Mouse (Mus musculus): Measurements from ENCODE around the gene Kcnab2. TPM values are rescaled to one million over a fixed set of nuclear protein-coding genes. Genes with fewer than 3 reads are reported as not detected.

The Kcnab2 gene
- total and polyA plus RNA-seq, 3 experiments = 82.9 to 118 TPM; not detected in 1

- H3K9me3 ChIP-seq (replicated peaks; ENCODE audit: insufficient read depth, low read length) = no peaks in the 10 kb centered on the region
- H3K4me1 ChIP-seq (ENCODE audit: control insufficient read depth in 1 of 2, insufficient read depth in 2 of 2, low read length in 2 of 2) = no peaks in the 10 kb centered on the region
- H3K27ac ChIP-seq (ENCODE audit: control insufficient read depth, low read depth, low read length) = no peak overlapping the region
- no peak overlapping the region for H3K9ac ChIP-seq (ENCODE audit: control insufficient read depth, low read depth, low read length, poor library complexity, severe bottlenecking)
- H3K79me2 ChIP-seq (ENCODE audit: control insufficient read depth, insufficient read depth, low read length, poor library complexity) = no peaks in the 10 kb centered on the region
- H3K4me3 ChIP-seq (ENCODE audit: control insufficient read depth in 1 of 2, insufficient read depth in 1 of 2, low read depth in 2 of 2, low read length in 2 of 2) = no peak overlapping the region
- TF ChIP-seq TCF12 (IDR thresholded peaks at IDR 0.05; ENCODE audit: low read depth, low read length) = no peak
- no peak for TF ChIP-seq MYB (IDR thresholded peaks at IDR 0.05; ENCODE audit: low read depth, low read length)
- TF ChIP-seq POLR2A (IDR thresholded peaks at IDR 0.05; ENCODE audit: control insufficient read depth in 1 of 2, insufficient read depth in 1 of 2, low read depth in 1 of 2, low read length in 2 of 2, poor library complexity in 1 of 2) = no peak
- no peak for TF ChIP-seq NELFE (IDR thresholded peaks at IDR 0.05; ENCODE audit: low read depth, low read length)
- DNase-seq (ENCODE audit: low read depth, low spot score) = no peak
- no peaks in the 10 kb centered on the region for H3K27me3 ChIP-seq (ENCODE audit: control insufficient read depth in 1 of 2, insufficient read depth in 2 of 2, low read length in 2 of 2)
- H3K36me3 ChIP-seq (ENCODE audit: control insufficient read depth in 1 of 2, insufficient read depth in 2 of 2, low read length in 2 of 2) = no peaks in the 10 kb centered on the region
Measured at GRCm38 (mm10) chr4:152359700-152360099, 118.0 kb downstream of the Kcnab2 start.

- H3K4me1 ChIP-seq (ENCODE audit: control insufficient read depth in 1 of 2, insufficient read depth in 2 of 2, low read length in 2 of 2) = peaks cover 0 to 2% of the 10 kb centered on the region in 2 experiments; a peak in 1 of 4 replicates
- no peak overlapping the region for H3K27ac ChIP-seq (ENCODE audit: control insufficient read depth, low read depth, low read length)
- TF ChIP-seq POLR2AphosphoS5 (IDR thresholded peaks at IDR 0.05; ENCODE audit: borderline replicate concordance, low read depth, low read length) (no peak), MAZ (IDR thresholded peaks at IDR 0.05; ENCODE audit: low read depth, low read length) (no peak), MXI1 (IDR thresholded peaks at IDR 0.05; ENCODE audit: low read depth, low read length) (no peak), SIN3A (IDR thresholded peaks at IDR 0.05; ENCODE audit: low read length) (no peak), EP300 (IDR thresholded peaks at IDR 0.05; ENCODE audit: low read depth in 1 of 2, low read length in 2 of 2) (no peak), NELFE (IDR thresholded peaks at IDR 0.05; ENCODE audit: low read depth, low read length) (no peak), USF2 (IDR thresholded peaks at IDR 0.05; ENCODE audit: borderline replicate concordance in 1 of 2, insufficient read depth in 1 of 2, low read depth in 1 of 2, low read length in 2 of 2) (no peak), ZNF384 (IDR thresholded peaks at IDR 0.05; ENCODE audit: low read depth, low read length) (no peak)
- no peaks in the 10 kb centered on the region for H3K36me3 ChIP-seq (ENCODE audit: control insufficient read depth in 1 of 2, insufficient read depth in 2 of 2, low read length in 2 of 2)
- DNase-seq (ENCODE audit: low read depth, low spot score) = no peak
- no peaks in the 10 kb centered on the region for H3K79me2 ChIP-seq (ENCODE audit: control insufficient read depth, insufficient read depth, low read length, poor library complexity)
- H3K9ac ChIP-seq (ENCODE audit: control insufficient read depth, low read depth, low read length, poor library complexity, severe bottlenecking) = no peak overlapping the region
- H3K4me3 ChIP-seq (ENCODE audit: control insufficient read depth in 1 of 2, insufficient read depth in 1 of 2, low read depth in 2 of 2, low read length in 2 of 2) = no peak overlapping the region
- H3K9me3 ChIP-seq (replicated peaks; ENCODE audit: insufficient read depth, low read length) = no peaks in the 10 kb centered on the region
- no peaks in the 10 kb centered on the region for H3K27me3 ChIP-seq (ENCODE audit: control insufficient read depth in 1 of 2, insufficient read depth in 2 of 2, low read length in 2 of 2)
Measured at GRCm38 (mm10) chr4:152355672-152356071, 122.0 kb downstream of the Kcnab2 start.

GRCm38 (mm10) chr4:152353886-152354637, 123.6 kb downstream of the Kcnab2 start:
- H3K4me1 ChIP-seq (ENCODE audit: control insufficient read depth in 1 of 2, insufficient read depth in 2 of 2, low read length in 2 of 2) = peaks cover 0 to 3% of the 10 kb centered on the region in 2 experiments; a peak in 1 of 4 replicates
- H3K27me3 ChIP-seq (ENCODE audit: control insufficient read depth in 1 of 2, insufficient read depth in 2 of 2, low read length in 2 of 2) = no peaks in the 10 kb centered on the region
- H3K4me3 ChIP-seq (ENCODE audit: control insufficient read depth in 1 of 2, insufficient read depth in 1 of 2, low read depth in 2 of 2, low read length in 2 of 2) = no peak overlapping the region
- no peaks in the 10 kb centered on the region for H3K36me3 ChIP-seq (ENCODE audit: control insufficient read depth in 1 of 2, insufficient read depth in 2 of 2, low read length in 2 of 2)
- no peak for DNase-seq (ENCODE audit: low read depth, low spot score)
- no peak overlapping the region for H3K27ac ChIP-seq (ENCODE audit: control insufficient read depth, low read depth, low read length)
- H3K79me2 ChIP-seq (ENCODE audit: control insufficient read depth, insufficient read depth, low read length, poor library complexity) = no peaks in the 10 kb centered on the region
- no peak overlapping the region for H3K9ac ChIP-seq (ENCODE audit: control insufficient read depth, low read depth, low read length, poor library complexity, severe bottlenecking)
- H3K9me3 ChIP-seq (replicated peaks; ENCODE audit: insufficient read depth, low read length) = no peaks in the 10 kb centered on the region
- TF ChIP-seq NRF1 (IDR thresholded peaks at IDR 0.05; ENCODE audit: insufficient read depth, low read depth, low read length, poor library complexity, severe bottlenecking) = no peak
- TF ChIP-seq GATA1 (IDR thresholded peaks at IDR 0.05; ENCODE audit: low read depth, low read length) = no peak
- TF ChIP-seq MYC (IDR thresholded peaks at IDR 0.05; ENCODE audit: low read depth, low read length) = no peak
- no peak for TF ChIP-seq RAD21 (IDR thresholded peaks at IDR 0.05; ENCODE audit: low read depth, low read length)
- TF ChIP-seq ETS1 (IDR thresholded peaks at IDR 0.05; ENCODE audit: low read depth, low read length) = no peak
- no peak for TF ChIP-seq USF1 (IDR thresholded peaks at IDR 0.05; ENCODE audit: low read depth, low read length)
- TF ChIP-seq TBP (IDR thresholded peaks at IDR 0.05; ENCODE audit: low read depth, low read length) = no peak
- TF ChIP-seq TCF12 (IDR thresholded peaks at IDR 0.05; ENCODE audit: low read depth, low read length) = no peak
- no peak for TF ChIP-seq KAT2A (conservative IDR thresholded peaks at IDR 0.05; ENCODE audit: low read depth, low read length)
- TF ChIP-seq USF2 (IDR thresholded peaks at IDR 0.05; ENCODE audit: borderline replicate concordance in 1 of 2, insufficient read depth in 1 of 2, low read depth in 1 of 2, low read length in 2 of 2) = no peak
- no peak for TF ChIP-seq MAZ (IDR thresholded peaks at IDR 0.05; ENCODE audit: low read depth, low read length)
- no peak for TF ChIP-seq MEF2A (IDR thresholded peaks at IDR 0.05; ENCODE audit: extremely low read depth, insufficient replicate concordance, low read depth, low read length, poor library complexity, severe bottlenecking)
- TF ChIP-seq SMC3 (IDR thresholded peaks at IDR 0.05; ENCODE audit: low read depth, low read length) = no peak
- no peak for TF ChIP-seq EP300 (IDR thresholded peaks at IDR 0.05; ENCODE audit: low read depth in 1 of 2, low read length in 2 of 2)
- no peak for TF ChIP-seq NELFE (IDR thresholded peaks at IDR 0.05; ENCODE audit: low read depth, low read length)
- no peak for TF ChIP-seq RCOR1 (IDR thresholded peaks at IDR 0.05; ENCODE audit: low read depth, low read length)
- no peak for TF ChIP-seq UBTF (IDR thresholded peaks at IDR 0.05; ENCODE audit: borderline replicate concordance, insufficient read depth, low read depth, low read length)
